Mouse (Mus musculus) adrenal gland, adult 8-10 months (tissue): Measurements from ENCODE around the gene Mybpc3. TPM values are rescaled to one million over a fixed set of nuclear protein-coding genes. Genes with fewer than 3 reads are reported as not detected.
A peak's percentile ranks its signal among the peaks of the same experiment; 100 is the strongest.

Experiments used
- DNase-seq: peaks from one replicate; pipeline ENCODE4 v3.0.0; 2022
- total RNA-seq, 4 experiments: library from RNA; stranded (reverse); gene quantifications; 2 replicates each; pipeline ENCODE4 v1.2.4; 2022

The Mybpc3 gene
- under 1 TPM; 0.09 to 0.62 (median 0.26) TPM for total RNA-seq

- no peak for DNase-seq
These were observed at the start of gene Mybpc3 for GRCm38 (mm10) chr2:91117585-91118275. Gene Mybpc3, plus strand, starts transcription at chr2:91118144.

- no peak for DNase-seq
These were observed 49.6 kb upstream of the Mybpc3 start for GRCm38 (mm10) chr2:91068162-91068871.

GRCm38 (mm10) chr2:91068872-91069165, 49.1 kb upstream of the Mybpc3 start:
- DNase-seq: no peak

GRCm38 (mm10) chr2:91069306-91070000, 48.5 kb upstream of the Mybpc3 start:
- DNase-seq: no peak

GRCm38 (mm10) chr2:91070076-91070800, 47.7 kb upstream of the Mybpc3 start, which contains the start of gene Slc39a13:
Gene Slc39a13, minus strand, starts transcription at chr2:91070417.
- peak; percentile 97 for DNase-seq

- no peak for DNase-seq
These were observed 46.9 kb upstream of the Mybpc3 start for GRCm38 (mm10) chr2:91071059-91071458.

- DNase-seq: no peak
These were observed 45.9 kb upstream of the Mybpc3 start for GRCm38 (mm10) chr2:91072092-91072491.

- DNase-seq: no peak
These were observed 40.0 kb upstream of the Mybpc3 start for GRCm38 (mm10) chr2:91077957-91078313.

GRCm38 (mm10) chr2:91078314-91079025, 39.5 kb upstream of the Mybpc3 start:
- DNase-seq: no peak

- DNase-seq: no peak
These were observed 38.9 kb upstream of the Mybpc3 start for GRCm38 (mm10) chr2:91079026-91079384.

- no peak for DNase-seq
These were observed 37.0 kb upstream of the Mybpc3 start for GRCm38 (mm10) chr2:91080784-91081513.

GRCm38 (mm10) chr2:91081775-91082695, 35.9 kb upstream of the Mybpc3 start, which contains the start of gene Spi1:
Gene Spi1, plus strand, starts transcription at chr2:91082390.
- DNase-seq: no peak

GRCm38 (mm10) chr2:91082844-91083243, 35.1 kb upstream of the Mybpc3 start:
- peak; percentile 42 for DNase-seq

GRCm38 (mm10) chr2:91083366-91083940, 34.5 kb upstream of the Mybpc3 start:
- DNase-seq: no peak

GRCm38 (mm10) chr2:91084179-91084820, 33.6 kb upstream of the Mybpc3 start:
- DNase-seq: no peak

GRCm38 (mm10) chr2:91085494-91086391, 32.2 kb upstream of the Mybpc3 start:
- DNase-seq: no peak

- no peak for DNase-seq
These were observed 31.3 kb upstream of the Mybpc3 start for GRCm38 (mm10) chr2:91086392-91087237.
